Mouse (Mus musculus) limb, embryonic 15.5 days (tissue): ENCODE measurements around the gene Trim40. TPM values are rescaled to one million over a fixed set of nuclear protein-coding genes. Genes with fewer than 3 reads are reported as not detected.

Experiments
- ATAC-seq: fragments of 200-750 bp; cut with Nextera tagmentation; 2 replicates; pipeline ENCODE4 v1.8.0; 2017; ENCODE audit warnings: low read depth, moderate TSS enrichment; ENCODE audit not compliant: insufficient number of reproducible peaks, low FRiP score, low TSS enrichment
- H3K27ac ChIP-seq: fragments of 300-500 bp; sonication (generic); 2 replicates; pipeline ENCODE4 v1.5.1; 2015; ENCODE audit warnings: moderate library complexity, mild to moderate bottlenecking, inconsistent platforms
- H3K27me3 ChIP-seq: fragments of 300-500 bp; sonication (generic); 2 replicates; pipeline ENCODE4 v1.6.1; 2015; ENCODE audit warnings: inconsistent platforms
- H3K36me3 ChIP-seq: fragments of 300-500 bp; sonication (generic); 2 replicates; pipeline ENCODE4 v1.6.1; 2015; ENCODE audit warnings: inconsistent platforms
- H3K4me1 ChIP-seq: fragments of 300-500 bp; sonication (generic); 2 replicates; pipeline ENCODE4 v1.6.1; 2015; ENCODE audit warnings: inconsistent platforms
- H3K4me2 ChIP-seq: fragments of 300-500 bp; sonication (generic); 2 replicates; pipeline ENCODE4 v1.6.1; 2015; ENCODE audit warnings: mild to moderate bottlenecking, inconsistent platforms
- H3K4me3 ChIP-seq: fragments of 300-500 bp; sonication (generic); 2 replicates; pipeline ENCODE4 v1.5.1; 2015; ENCODE audit warnings: mild to moderate bottlenecking, inconsistent platforms
- H3K9ac ChIP-seq: fragments of 300-500 bp; sonication (generic); 2 replicates; pipeline ENCODE4 v1.6.1; 2015; ENCODE audit warnings: inconsistent platforms
- H3K9me3 ChIP-seq: fragments of 300-500 bp; sonication (generic); 2 replicates; pipeline ENCODE4 v1.6.1; 2016; ENCODE audit warnings: inconsistent platforms
- WGBS: fragments of 180-500 bp; shearing (Covaris S2); methylation state at CpG from one replicate; pipeline ENCODE4 v1.1.7; 2015; 5-methylcytosine and 5-hydroxymethylcytosine counted together
- polyA plus RNA-seq: library from polyadenylated mRNA; unstranded; fragments of >200 nt; fragmentation: Nextera tagmentation; extraction: Ambion mirVana; gene quantifications from 2 replicates; pipeline ENCODE4 v1.2.1, GENCODE M21; 2015

Gene Trim40
- polyA plus RNA-seq, 1 experiment from 2014 or later = not detected

DNA sequence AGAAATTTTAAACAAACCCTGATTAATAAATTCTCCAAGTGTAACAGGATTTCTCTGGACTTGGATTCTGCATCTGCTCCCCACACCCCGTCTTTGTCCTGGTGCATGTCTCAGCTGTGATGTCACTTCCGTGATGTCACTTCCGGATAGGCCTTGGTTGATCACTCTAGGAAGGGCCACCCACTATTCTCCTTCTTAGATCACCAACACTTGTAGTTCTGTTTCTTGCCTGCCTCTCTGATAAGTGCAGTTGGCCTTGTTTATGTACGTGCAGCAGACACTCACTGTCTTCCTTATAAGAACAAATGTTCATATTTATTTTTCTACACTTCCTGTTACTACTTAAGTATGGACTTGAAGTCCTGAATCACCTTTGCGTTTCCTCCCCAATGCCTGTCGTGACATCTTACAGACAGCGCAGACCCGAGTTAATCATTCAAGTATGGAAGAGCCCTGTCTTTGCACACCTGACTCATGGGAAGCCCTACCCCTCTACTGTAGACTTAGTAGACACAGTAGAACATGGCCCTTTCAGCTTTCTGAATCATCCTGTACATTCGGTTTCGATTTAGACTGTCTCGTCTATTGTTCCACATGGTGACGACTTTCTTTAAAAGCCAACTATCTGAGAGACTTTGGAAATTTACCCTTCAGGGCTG, 4.7 kb downstream of the Trim40 start:
- no peak overlapping the region for H3K4me2 ChIP-seq
- H3K36me3 ChIP-seq = no peaks in the 10 kb centered on the region
- no peaks in the 10 kb centered on the region for H3K27me3 ChIP-seq
- H3K9ac ChIP-seq = no peak overlapping the region
- no peak overlapping the region for H3K4me3 ChIP-seq
- ATAC-seq = no peak
- 90% methylated on average over 12 of the region's 12 CpGs for WGBS
- no peaks in the 10 kb centered on the region for H3K9me3 ChIP-seq
- H3K27ac ChIP-seq = no peak overlapping the region
- H3K4me1 ChIP-seq = no peaks in the 10 kb centered on the region

DNA sequence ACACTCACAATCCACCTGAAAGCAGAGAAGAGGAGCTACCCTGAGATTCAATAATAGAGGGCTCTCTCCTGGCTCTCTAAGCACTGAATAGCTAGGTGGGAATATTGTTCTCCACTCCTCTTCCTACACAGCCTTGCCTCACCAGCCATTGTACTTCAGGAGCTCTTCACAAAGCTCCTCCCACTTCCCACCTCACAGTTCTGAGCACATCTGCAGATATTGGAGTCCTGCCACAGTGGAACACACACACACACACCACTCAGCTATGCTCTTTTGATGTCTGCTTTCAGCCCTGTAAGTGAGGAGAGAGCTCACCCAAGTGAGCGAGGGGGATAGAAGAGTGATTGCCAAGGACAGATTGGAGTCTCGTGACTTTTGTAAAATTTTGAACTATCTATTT, 6.6 kb downstream of the Trim40 start:
- Histone ChIP-seq H3K9me3 (no peaks in the 10 kb centered on the region), H3K36me3 (no peaks in the 10 kb centered on the region), H3K9ac (no peak overlapping the region), H3K4me1 (no peaks in the 10 kb centered on the region), H3K4me2 (no peak overlapping the region), H3K27ac (no peak overlapping the region), H3K4me3 (no peak overlapping the region), H3K27me3 (no peaks in the 10 kb centered on the region)
- 54% methylated on average over 2 of the region's 2 CpGs for WGBS
- ATAC-seq = no peak

DNA sequence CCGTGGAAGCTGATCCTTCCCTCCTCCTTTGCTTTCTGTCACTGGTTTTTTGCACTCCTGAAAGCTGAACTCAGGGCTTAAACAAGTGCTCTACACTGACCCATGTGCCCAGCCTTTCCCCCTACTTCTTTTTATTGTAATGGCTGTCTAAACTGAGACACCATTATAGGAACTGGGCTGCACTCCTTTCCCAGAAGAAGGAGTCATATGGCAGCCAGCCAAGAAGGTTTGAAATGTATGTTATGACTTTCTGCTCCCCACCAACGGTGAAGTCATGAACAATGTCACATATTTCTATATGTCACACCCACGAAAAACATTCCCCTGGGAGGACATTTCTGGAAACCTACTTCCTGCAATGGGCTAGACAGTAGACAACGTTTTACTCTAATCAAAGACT, 15.3 kb downstream of the Trim40 start:
- 49% methylated on average over 4 of the region's 4 CpGs for WGBS
- Histone ChIP-seq H3K36me3 (no peaks in the 10 kb centered on the region), H3K27me3 (0 out of 2 replicates have a peak, but pooled peaks cover 3% of the 10 kb centered on the region), H3K4me1 (no peaks in the 10 kb centered on the region), H3K27ac (no peak overlapping the region), H3K9me3 (no peaks in the 10 kb centered on the region), H3K4me2 (no peak overlapping the region), H3K9ac (no peak overlapping the region), H3K4me3 (no peak overlapping the region)
- ATAC-seq = no peak

DNA sequence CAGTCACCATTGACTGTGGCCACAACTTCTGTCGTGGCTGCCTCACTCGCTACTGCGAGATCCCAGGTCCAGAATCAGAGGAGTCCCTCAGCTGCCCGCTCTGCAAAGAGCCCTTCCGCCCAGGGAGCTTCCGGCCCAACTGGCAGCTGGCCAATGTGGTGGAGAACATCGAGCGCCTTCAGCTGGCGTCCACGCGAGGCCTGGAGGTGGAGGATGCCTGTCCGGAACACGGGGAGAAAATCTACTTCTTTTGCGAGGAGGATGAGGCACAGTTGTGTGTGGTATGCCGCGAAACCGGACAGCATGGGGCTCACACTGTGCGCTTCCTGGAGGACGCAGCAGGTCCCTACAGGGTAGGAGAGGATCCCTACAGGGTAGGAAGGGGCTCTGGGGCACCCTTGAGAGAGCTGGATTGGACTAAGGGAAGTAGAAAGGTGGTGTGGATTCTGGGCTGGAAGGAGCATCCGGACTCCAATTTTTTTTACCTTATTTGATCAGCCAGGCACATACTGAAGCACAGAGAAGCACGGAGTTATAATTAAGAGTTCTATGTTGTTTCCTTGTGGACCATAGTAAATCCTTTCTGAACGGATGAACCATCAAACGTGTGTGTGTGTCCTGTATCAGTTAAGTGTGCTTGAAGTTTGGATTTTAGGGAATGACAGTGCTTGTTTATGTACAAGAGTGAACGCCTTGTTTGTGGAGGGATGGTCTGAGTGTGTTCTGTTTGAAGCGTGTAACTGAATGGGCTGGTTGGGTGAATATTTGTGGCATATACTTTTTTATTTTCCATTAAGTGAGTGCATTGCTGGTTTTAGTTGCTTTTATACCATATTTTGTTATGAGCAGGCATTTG, 19.7 kb downstream of the Trim40 start:
- WGBS = 73% methylated on average over 25 of the region's 25 CpGs
- no peak overlapping the region for H3K27ac ChIP-seq
- H3K27me3 ChIP-seq = peaks cover 25% of the 10 kb centered on the region
- H3K9me3 ChIP-seq = no peaks in the 10 kb centered on the region
- H3K9ac ChIP-seq = no peak overlapping the region
- no peaks in the 10 kb centered on the region for H3K36me3 ChIP-seq
- H3K4me2 ChIP-seq = no peak overlapping the region
- 0 out of 2 replicates have a peak, but pooled peaks cover 4% of the 10 kb centered on the region for H3K4me1 ChIP-seq
- ATAC-seq = no peak
- H3K4me3 ChIP-seq = no peak overlapping the region

DNA sequence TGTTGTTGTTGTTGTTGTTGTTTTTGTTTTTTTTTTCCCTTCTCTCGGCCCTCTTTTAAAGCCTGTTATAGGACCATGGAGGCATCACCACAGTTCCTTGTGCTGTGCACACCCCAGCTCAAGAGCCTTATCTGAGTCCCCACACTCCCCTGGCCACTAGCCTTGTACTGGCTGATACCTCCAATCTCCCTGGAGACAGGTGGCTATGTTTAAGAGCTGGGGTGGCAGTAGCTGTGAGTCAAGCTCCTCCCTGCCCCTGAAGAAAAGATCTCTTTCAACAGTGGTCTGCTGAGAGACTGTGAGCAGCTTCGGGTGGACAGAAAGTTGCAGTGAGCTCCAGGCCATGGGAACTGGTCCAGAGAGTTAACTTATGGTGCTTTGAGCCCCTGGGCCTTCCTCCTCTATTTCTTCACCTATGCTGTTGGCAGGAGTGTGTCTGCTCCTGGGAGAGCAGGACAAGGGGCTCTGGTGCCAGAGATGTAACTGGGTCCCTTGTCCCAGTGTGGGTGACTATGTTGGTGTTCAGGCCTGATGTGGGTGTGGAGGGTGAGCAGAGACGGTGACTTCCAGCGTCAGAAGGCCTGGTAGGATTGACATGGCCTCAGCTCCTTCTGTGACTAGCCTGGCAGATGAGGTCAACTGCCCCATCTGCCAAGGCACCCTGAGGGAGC, 20.5 kb downstream of the Trim40 start, which contains the start of gene Trim10:
Gene Trim10, plus strand, starts transcription at position 291 of the 671 bp plus-strand sequence.
- H3K9ac ChIP-seq = no peak within 1 kb of the TSS
- ATAC-seq = no peak
- H3K36me3 ChIP-seq = no peaks in the 10 kb centered on the region
- H3K4me1 ChIP-seq = 0 out of 2 replicates have a peak, but pooled peaks cover 4% of the 10 kb centered on the region
- no peaks in the 10 kb centered on the region for H3K9me3 ChIP-seq
- H3K27ac ChIP-seq = no peak within 1 kb of the TSS
- H3K4me3 ChIP-seq = no peak within 1 kb of the TSS
- H3K27me3 ChIP-seq = peaks cover 32% of the 10 kb centered on the region
- no peak within 1 kb of the TSS for H3K4me2 ChIP-seq
- 65% methylated on average over 4 of the region's 4 CpGs for WGBS

DNA sequence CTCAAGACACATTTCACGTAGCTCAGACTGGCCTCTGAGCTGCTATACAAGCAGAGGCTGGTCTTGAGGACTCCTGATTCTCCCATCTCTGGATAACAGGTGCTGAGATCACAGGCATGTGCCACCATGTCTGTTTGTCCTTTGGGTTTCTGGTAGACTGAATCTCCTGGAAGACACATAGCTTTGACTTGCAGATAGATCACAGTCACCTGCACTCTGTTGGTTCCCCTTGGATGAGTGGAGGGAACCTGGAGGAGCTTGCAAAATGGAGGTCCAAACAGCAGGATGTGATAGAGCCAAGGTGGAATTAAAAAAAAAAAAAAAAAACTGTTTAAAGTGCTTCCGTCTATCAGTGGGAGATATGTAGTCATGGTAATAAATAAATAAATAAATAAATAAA, 21.1 kb downstream of the Trim40 start:
- no peak overlapping the region for H3K27ac ChIP-seq
- 66% methylated on average over 2 of the region's 2 CpGs for WGBS
- H3K9me3 ChIP-seq = no peaks in the 10 kb centered on the region
- H3K36me3 ChIP-seq = no peaks in the 10 kb centered on the region
- no peak for ATAC-seq
- 0 out of 2 replicates have a peak, but pooled peaks cover 4% of the 10 kb centered on the region for H3K4me1 ChIP-seq
- H3K9ac ChIP-seq = no peak overlapping the region
- no peak overlapping the region for H3K4me2 ChIP-seq
- H3K27me3 ChIP-seq = peaks cover 32% of the 10 kb centered on the region
- no peak overlapping the region for H3K4me3 ChIP-seq

DNA sequence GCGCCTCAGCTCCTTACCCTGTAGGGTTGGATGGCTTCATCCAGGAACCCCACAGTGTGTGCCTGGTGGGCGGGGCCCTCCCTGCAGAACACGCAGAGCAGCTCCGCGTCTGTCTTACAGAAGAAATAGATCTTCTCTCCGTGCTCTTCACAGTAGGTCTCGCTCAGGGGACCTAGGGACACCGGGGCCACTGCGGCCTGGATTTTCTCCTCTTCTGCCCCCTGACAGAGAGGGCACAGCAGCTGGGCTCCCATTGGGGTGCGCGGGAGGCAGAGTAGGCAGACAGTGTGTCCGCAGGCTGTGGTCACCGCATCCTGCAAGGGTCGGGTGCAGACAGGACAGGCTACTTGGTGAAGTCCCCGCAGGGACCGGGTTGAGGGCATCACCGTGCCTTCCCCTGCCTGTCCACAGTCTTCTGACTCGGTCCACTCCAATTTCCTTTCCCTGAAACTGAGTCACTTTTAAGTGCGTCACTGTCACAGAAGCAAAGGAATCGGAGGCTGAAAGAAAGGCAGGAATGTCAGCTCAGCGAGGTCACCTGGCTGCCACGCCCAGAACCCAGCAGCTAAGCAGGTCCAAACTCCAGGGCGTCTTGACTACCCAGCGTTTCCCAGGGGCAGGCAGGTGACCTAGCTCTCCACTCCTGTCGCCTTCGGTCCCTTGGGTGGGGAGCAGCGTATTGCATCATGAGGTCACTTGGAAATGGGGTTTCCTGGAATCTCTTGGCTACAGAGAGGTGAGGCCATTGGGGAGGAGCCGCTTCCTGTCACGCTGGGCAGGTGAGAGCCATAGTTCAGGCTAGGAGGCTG, 23.0 kb downstream of the Trim40 start, which contains the start of gene Trim15:
Gene Trim15, minus strand, starts transcription at position 492 of the 809 bp plus-strand sequence.
- no peak for ATAC-seq
- 0 out of 2 replicates have a peak, but pooled peaks cover 4% of the 10 kb centered on the region for H3K4me1 ChIP-seq
- H3K27me3 ChIP-seq = peaks cover 32% of the 10 kb centered on the region
- no peak within 1 kb of the TSS for H3K9ac ChIP-seq
- no peak within 1 kb of the TSS for H3K4me3 ChIP-seq
- H3K27ac ChIP-seq = no peak within 1 kb of the TSS
- 11% methylated on average over 29 of the region's 29 CpGs for WGBS
- no peaks in the 10 kb centered on the region for H3K36me3 ChIP-seq
- H3K9me3 ChIP-seq = no peaks in the 10 kb centered on the region
- H3K4me2 ChIP-seq = 0 out of 2 replicates have a peak within 1 kb of the TSS, but pooled peaks have one; percentile 17

DNA sequence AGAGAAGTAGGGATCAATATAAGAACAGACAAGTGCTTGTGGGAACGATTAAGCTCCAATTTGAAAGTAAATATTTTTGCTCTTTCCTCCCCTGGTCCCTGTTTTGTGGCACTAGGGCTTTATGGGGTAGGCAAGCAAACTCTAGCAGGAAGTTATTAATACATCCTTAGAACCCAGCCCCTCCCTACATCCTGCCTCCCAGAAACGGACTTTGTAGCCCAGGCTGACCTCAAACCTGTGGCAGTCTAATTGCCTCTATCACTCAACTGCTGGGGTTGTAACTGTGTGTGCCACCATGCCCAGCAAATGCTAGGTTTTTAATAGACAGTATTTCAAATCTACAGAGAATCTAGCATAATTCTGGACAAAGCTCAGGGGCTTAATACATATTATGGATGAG, 28.2 kb downstream of the Trim40 start:
- Histone ChIP-seq H3K27me3 (peaks cover 14% of the 10 kb centered on the region), H3K4me3 (no peak overlapping the region), H3K4me1 (0 out of 2 replicates have a peak, but pooled peaks cover 2% of the 10 kb centered on the region), H3K36me3 (peaks cover 27% of the 10 kb centered on the region), H3K4me2 (no peak overlapping the region), H3K9ac (no peak overlapping the region), H3K9me3 (no peaks in the 10 kb centered on the region), H3K27ac (no peak overlapping the region)
- whole genome bisulfite sequencing = 44% methylated on average over 2 of the region's 2 CpGs
- ATAC-seq = no peak

DNA sequence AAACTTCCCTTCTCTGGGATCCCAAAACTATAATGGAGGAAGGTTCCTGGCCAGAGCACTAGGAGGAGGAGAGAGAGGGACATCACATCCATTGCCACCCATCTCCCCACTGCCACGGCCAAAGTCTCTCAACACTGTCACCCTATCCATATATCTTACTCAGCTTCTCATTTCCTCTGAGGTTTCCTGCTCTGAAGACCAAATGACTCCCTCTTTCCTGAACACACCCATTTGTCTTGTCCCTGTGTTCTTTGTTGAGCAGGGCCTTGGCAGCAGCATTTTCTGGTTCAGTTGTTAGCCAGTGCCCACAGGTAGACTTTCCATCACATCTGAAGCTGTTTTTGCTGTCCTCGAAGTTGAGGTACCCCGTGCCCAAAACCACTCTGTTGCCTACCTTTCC, 31.7 kb downstream of the Trim40 start:
- ATAC-seq = no peak
- WGBS = 86% methylated on average over 3 of the region's 3 CpGs
- no peaks in the 10 kb centered on the region for H3K27me3 ChIP-seq
- no peak overlapping the region for H3K4me3 ChIP-seq
- peaks cover 60% of the 10 kb centered on the region for H3K36me3 ChIP-seq
- no peak overlapping the region for H3K4me2 ChIP-seq
- no peak overlapping the region for H3K9ac ChIP-seq
- H3K27ac ChIP-seq = no peak overlapping the region
- H3K9me3 ChIP-seq = no peaks in the 10 kb centered on the region
- H3K4me1 ChIP-seq = no peaks in the 10 kb centered on the region

DNA sequence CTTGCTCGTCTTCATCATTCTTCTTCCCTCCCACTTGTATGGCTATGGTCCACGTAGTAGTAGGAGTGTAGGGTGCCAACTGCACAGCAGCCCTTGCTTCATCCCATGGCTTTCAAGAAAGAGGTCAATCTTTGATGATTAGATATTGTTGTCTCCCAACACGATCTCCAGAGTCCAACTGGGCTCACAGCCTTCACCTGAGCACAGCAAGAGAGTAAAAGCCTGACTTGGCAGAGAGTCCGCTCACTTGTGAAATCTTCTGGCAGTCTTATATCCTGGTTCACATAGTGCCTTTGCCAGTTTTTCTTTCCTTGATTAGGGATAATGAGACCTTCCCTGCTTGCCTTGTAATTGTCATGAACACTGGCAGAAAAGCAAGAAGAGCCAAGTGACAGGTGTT, 33.7 kb downstream of the Trim40 start:
- H3K4me2 ChIP-seq = no peak overlapping the region
- H3K9ac ChIP-seq = no peak overlapping the region

DNA sequence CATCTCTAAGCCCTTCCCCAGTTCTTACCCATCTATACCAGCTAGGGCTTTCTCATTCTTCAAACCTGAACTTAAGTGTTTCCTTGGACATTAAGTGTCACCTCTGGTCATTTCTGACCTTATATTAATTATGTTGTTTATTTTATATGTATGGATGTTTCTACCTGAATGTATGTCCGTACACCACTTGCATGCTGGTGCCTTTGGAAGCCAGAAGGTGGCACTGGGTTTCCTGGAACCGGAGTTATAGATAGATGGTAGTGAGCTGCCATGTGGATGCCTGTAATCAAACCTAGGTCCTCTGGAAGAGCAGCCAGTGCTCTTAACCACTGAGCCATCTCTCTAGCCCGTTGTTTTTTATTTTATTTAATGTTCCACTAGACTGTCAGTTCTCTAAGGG, 34.4 kb downstream of the Trim40 start:
- Histone ChIP-seq H3K4me2 (no peak overlapping the region), H3K27ac (no peak overlapping the region), H3K4me1 (no peaks in the 10 kb centered on the region), H3K36me3 (peaks cover 86% of the 10 kb centered on the region), H3K9me3 (no peaks in the 10 kb centered on the region), H3K4me3 (no peak overlapping the region), H3K27me3 (no peaks in the 10 kb centered on the region), H3K9ac (no peak overlapping the region)
- 91% methylated on average over 3 of the region's 3 CpGs for WGBS
- no peak for ATAC-seq

More for the DNA sequence above, 33.7 kb downstream of the Trim40 start:
- 92% methylated on average over 4 of the region's 4 CpGs for WGBS
- ATAC-seq = no peak
- no peaks in the 10 kb centered on the region for H3K27me3 ChIP-seq
- H3K9me3 ChIP-seq = no peaks in the 10 kb centered on the region
- peaks cover 80% of the 10 kb centered on the region for H3K36me3 ChIP-seq
- H3K4me1 ChIP-seq = no peaks in the 10 kb centered on the region
- H3K4me3 ChIP-seq = no peak overlapping the region
- H3K27ac ChIP-seq = no peak overlapping the region
